Mouse (Mus musculus): ENCODE measurements around the gene Prkaa2.

GRCm38 (mm10) chr4:105121081-105121480 lies 11.4 kb upstream of the Prkaa2 start:
- no peak for TF ChIP-seq CTCF (IDR thresholded peaks at IDR 0.05; ENCODE audit: borderline replicate concordance, control insufficient read depth, extremely low read depth, insufficient read depth, low read length, poor library complexity)
- TF ChIP-seq POLR2A (IDR thresholded peaks at IDR 0.05; ENCODE audit: control insufficient read depth, extremely low read depth, insufficient read depth, low read length, poor library complexity): no peak

Data from thymus, adult 2 months (tissue).